Mouse (Mus musculus): ENCODE results near the gene Cxcl9. TPM values are rescaled to one million over a fixed set of nuclear protein-coding genes. Genes with fewer than 3 reads are reported as not detected.

Cxcl9 gene
- polyA plus RNA-seq, 1 experiment from 2014 or later: not detected

Other genes starting within 250 kb of the Cxcl9 start
- gene G3bp2, start 244.4 kb downstream of the Cxcl9 start, polyA plus RNA-seq (2015; fragmentation: Nextera tagmentation; extraction: Ambion mirVana): 333 and 334 TPM in 2 replicates
- 35.7 and 40.1 TPM in 2 replicates for gene Uso1, start 190.1 kb downstream of the Cxcl9 start, polyA plus RNA-seq (2015; fragmentation: Nextera tagmentation; extraction: Ambion mirVana)
- not detected in 2 replicates for gene U90926, start 112.7 kb downstream of the Cxcl9 start, polyA plus RNA-seq (2015; fragmentation: Nextera tagmentation; extraction: Ambion mirVana)
- 0.62 and 0.68 TPM in 2 replicates for gene Ppef2, start 71.8 kb downstream of the Cxcl9 start, polyA plus RNA-seq (2015; fragmentation: Nextera tagmentation; extraction: Ambion mirVana)
- 23.8 and 28.5 TPM in 2 replicates for gene Naaa, start 49.9 kb downstream of the Cxcl9 start, polyA plus RNA-seq (2015; fragmentation: Nextera tagmentation; extraction: Ambion mirVana)
- 27.0 and 27.1 TPM in 2 replicates for gene Sdad1, start 17.6 kb downstream of the Cxcl9 start, polyA plus RNA-seq (2015; fragmentation: Nextera tagmentation; extraction: Ambion mirVana)
- 6.4 and 6.7 TPM in 2 replicates for gene Art3, start 3.7 kb upstream of the Cxcl9 start, polyA plus RNA-seq (2015; fragmentation: Nextera tagmentation; extraction: Ambion mirVana)
- gene Cxcl10, start 20.8 kb upstream of the Cxcl9 start, polyA plus RNA-seq (2015; fragmentation: Nextera tagmentation; extraction: Ambion mirVana): 0.22 and 0.43 TPM in 2 replicates
- 56.4 and 58.3 TPM in 2 replicates for gene Nup54, start 107.1 kb upstream of the Cxcl9 start, polyA plus RNA-seq (2015; fragmentation: Nextera tagmentation; extraction: Ambion mirVana)
- 23.1 and 23.5 TPM in 2 replicates for gene Scarb2, start 178.8 kb upstream of the Cxcl9 start, polyA plus RNA-seq (2015; fragmentation: Nextera tagmentation; extraction: Ambion mirVana)
- gene Fam47e, start 227.0 kb upstream of the Cxcl9 start, polyA plus RNA-seq (2015; fragmentation: Nextera tagmentation; extraction: Ambion mirVana): 2.2 and 2.3 TPM in 2 replicates